Mouse (Mus musculus): ENCODE data around the gene Slc7a1. TPM values are rescaled to one million over a fixed set of nuclear protein-coding genes. Genes with fewer than 3 reads are reported as not detected.

Gene Slc7a1
- polyA plus RNA-seq, 1 experiment from 2014 or later: 30.0 TPM

DNA sequence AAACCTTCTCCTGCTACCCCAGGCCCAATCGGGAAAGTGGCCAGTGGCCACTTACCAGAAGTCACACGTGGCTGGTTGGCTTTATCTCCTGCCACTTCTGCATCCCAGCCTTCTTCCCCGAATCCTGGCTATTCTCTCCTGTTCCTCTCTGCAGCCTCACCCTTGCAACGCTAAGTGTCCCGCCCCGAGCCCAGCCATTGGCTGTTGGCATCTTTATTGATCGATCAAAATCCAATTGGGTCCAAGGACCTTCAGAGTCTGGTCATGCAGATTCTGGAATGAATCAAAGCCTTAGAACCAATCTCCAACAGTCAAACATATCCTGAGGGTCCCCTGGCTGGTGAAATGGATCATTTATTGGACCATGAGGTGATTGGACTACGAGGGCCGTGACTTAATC is 18.7 kb upstream of the Slc7a1 start:
- Histone ChIP-seq H3K4me3 (ENCODE audit: low read depth, low read length) (no peak overlapping the region), H3K36me3 (ENCODE audit: control insufficient read depth, insufficient read depth, low read length) (no peaks in the 10 kb centered on the region), H3K9ac (ENCODE audit: low read length) (no peak overlapping the region), H3K27me3 (replicated peaks; ENCODE audit: control insufficient read depth, insufficient read depth, low read length) (no peaks in the 10 kb centered on the region), H3K4me2 (ENCODE audit: low read length) (no peak overlapping the region), H3K27ac (ENCODE audit: low read depth, low read length) (no peak overlapping the region), H3K9me3 (replicated peaks; ENCODE audit: control insufficient read depth, low read length) (no peaks in the 10 kb centered on the region; the same call in 1 of the 2 replicates), H3K4me1 (ENCODE audit: control insufficient read depth, insufficient read depth, low read length) (no peaks in the 10 kb centered on the region)
- 96% methylated on average over 9 of the region's 9 CpGs for WGBS
- no peak for DNase-seq (ENCODE audit: low spot score)
- ATAC-seq: no peak

DNA sequence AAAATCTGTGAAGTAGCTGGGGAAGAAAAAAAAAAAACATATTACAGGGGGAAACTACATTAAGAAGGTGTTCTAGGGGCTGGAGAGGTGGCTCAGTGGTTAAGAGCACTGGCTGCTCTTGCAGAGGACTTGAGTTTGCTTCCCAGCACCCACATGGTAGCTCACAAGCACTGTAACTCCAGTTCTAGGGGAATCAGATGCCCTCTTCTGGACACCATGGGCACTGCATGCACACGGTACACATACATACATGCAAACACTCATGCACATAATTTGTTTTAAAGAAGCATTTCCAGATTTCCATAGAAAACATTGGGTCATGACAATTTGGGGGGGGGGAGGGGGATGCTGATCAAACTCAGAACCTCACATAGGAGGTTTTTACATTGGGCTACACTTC is 18.1 kb upstream of the Slc7a1 start:
- Histone ChIP-seq H3K27me3 (replicated peaks; ENCODE audit: control insufficient read depth, insufficient read depth, low read length) (no peaks in the 10 kb centered on the region), H3K27ac (ENCODE audit: low read depth, low read length) (no peak overlapping the region), H3K4me3 (ENCODE audit: low read depth, low read length) (no peak overlapping the region), H3K9me3 (replicated peaks; ENCODE audit: control insufficient read depth, low read length) (no peaks in the 10 kb centered on the region; the same call in 1 of the 2 replicates), H3K36me3 (ENCODE audit: control insufficient read depth, insufficient read depth, low read length) (no peaks in the 10 kb centered on the region), H3K4me2 (ENCODE audit: low read length) (no peak overlapping the region), H3K9ac (ENCODE audit: low read length) (no peak overlapping the region), H3K4me1 (ENCODE audit: control insufficient read depth, insufficient read depth, low read length) (no peaks in the 10 kb centered on the region)
- WGBS: 100% methylated on average over 1 of the region's 1 CpGs
- ATAC-seq (no peak), DNase-seq (ENCODE audit: low spot score) (no peak)

DNA sequence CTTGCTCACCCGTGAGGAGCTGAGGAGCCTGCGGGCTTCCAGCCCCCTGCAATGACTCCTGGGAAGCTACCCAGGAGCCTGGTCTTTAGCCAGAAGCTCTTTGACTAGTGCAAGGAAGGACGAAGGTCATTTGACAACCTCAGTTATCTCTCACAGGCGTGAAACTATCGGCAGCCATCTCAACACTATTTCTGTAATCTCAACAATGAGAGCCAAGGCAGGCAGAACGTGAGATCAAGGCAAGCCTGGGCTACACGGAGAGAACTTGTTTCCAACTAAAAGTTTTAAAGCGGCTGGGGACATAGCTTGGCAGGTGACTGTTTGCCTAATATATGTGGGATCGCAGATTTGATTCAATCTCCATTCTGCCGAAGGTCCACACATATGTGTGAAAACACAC is 16.8 kb upstream of the Slc7a1 start:
- WGBS: 75% methylated on average over 10 of the region's 10 CpGs
- H3K4me1 ChIP-seq (ENCODE audit: control insufficient read depth, insufficient read depth, low read length): no peaks in the 10 kb centered on the region

DNA sequence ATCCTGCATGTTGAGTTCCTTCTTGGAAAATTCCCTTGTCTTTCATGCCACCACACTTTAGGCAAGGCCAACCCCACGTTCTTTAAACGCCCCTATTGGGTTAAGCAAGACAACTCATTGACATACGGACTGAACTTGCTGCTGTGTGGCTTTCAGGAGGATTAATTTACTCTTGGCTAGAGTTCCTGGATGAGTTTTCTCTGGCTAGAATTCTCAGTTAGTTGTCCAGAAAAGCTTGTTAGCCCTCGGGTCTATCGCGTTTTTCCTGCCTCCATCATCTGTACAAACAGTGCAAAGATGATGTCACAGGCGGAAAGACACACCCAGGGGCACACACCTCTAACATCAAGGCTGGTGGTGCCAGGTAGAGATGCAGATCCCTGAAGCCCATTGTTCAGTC is 14.5 kb upstream of the Slc7a1 start:
- DNase-seq (ENCODE audit: low spot score) (no peak), ATAC-seq (no peak)
- WGBS: 36% methylated on average over 7 of the region's 7 CpGs
- Histone ChIP-seq H3K27me3 (replicated peaks; ENCODE audit: control insufficient read depth, insufficient read depth, low read length) (no peaks in the 10 kb centered on the region), H3K9ac (ENCODE audit: low read length) (no peak overlapping the region), H3K4me3 (ENCODE audit: low read depth, low read length) (no peak overlapping the region), H3K9me3 (replicated peaks; ENCODE audit: control insufficient read depth, low read length) (no peaks in the 10 kb centered on the region; the same call in 1 of the 2 replicates), H3K27ac (ENCODE audit: low read depth, low read length) (no peak overlapping the region), H3K4me1 (ENCODE audit: control insufficient read depth, insufficient read depth, low read length) (no peaks in the 10 kb centered on the region), H3K36me3 (ENCODE audit: control insufficient read depth, insufficient read depth, low read length) (no peaks in the 10 kb centered on the region), H3K4me2 (ENCODE audit: low read length) (no peak overlapping the region)

More for the DNA sequence above, 16.8 kb upstream of the Slc7a1 start:
- ATAC-seq: no peak
- DNase-seq (ENCODE audit: low spot score): no peak
- H3K27ac ChIP-seq (ENCODE audit: low read depth, low read length): no peak overlapping the region
- no peaks in the 10 kb centered on the region for H3K27me3 ChIP-seq (replicated peaks; ENCODE audit: control insufficient read depth, insufficient read depth, low read length)
- H3K4me3 ChIP-seq (ENCODE audit: low read depth, low read length): no peak overlapping the region
- H3K9ac ChIP-seq (ENCODE audit: low read length): no peak overlapping the region
- no peaks in the 10 kb centered on the region for H3K36me3 ChIP-seq (ENCODE audit: control insufficient read depth, insufficient read depth, low read length)
- no peak overlapping the region for H3K4me2 ChIP-seq (ENCODE audit: low read length)
- no peaks in the 10 kb centered on the region; the same call in 1 of the 2 replicates for H3K9me3 ChIP-seq (replicated peaks; ENCODE audit: control insufficient read depth, low read length)

DNA sequence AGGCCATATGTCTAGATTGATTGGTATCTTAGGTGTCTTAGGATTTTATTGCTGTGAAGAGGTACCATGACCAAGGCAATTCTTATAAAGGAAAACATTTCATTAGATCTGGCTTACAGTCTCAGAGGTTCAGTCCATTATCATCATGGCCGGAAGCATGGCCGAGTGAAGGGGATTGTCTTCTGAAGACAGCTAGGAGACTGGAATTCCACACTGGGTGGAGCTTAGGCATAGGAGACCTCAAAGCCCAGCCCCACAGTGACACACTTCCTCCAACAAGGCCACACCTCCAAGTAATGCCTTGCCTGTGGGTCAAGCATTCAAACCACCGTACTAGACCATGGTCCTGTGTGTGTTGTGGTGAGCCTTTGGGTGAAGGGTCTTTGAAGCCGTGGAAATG is 12.8 kb upstream of the Slc7a1 start:
- H3K4me2 ChIP-seq (ENCODE audit: low read length): no peak overlapping the region

DNA sequence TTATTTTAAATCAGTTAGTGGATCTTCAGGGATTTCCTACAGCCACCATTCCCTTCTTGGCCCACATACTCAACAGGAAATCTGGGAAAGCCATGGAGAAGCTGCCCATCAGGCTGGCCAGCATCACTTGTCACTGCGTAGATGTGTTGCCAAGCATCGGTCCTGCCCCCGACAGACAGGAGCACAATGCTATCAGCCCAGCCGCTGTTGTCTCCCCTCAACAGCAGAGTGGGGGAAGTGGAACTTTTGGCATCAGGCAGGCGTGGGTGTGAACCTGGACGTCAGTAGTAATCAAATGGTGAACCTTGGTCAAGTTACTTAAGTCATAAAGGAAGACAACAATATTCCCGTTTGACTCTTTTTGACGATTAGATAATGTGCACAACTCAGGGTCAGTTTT is 9.8 kb upstream of the Slc7a1 start:
- no peak overlapping the region for H3K4me2 ChIP-seq (ENCODE audit: low read length)
- no peak for DNase-seq (ENCODE audit: low spot score)
- H3K4me3 ChIP-seq (ENCODE audit: low read depth, low read length): no peak overlapping the region
- no peaks in the 10 kb centered on the region for H3K4me1 ChIP-seq (ENCODE audit: control insufficient read depth, insufficient read depth, low read length)
- H3K9ac ChIP-seq (ENCODE audit: low read length): no peak overlapping the region
- ATAC-seq: no peak
- H3K27me3 ChIP-seq (replicated peaks; ENCODE audit: control insufficient read depth, insufficient read depth, low read length): no peaks in the 10 kb centered on the region
- H3K36me3 ChIP-seq (ENCODE audit: control insufficient read depth, insufficient read depth, low read length): no peaks in the 10 kb centered on the region
- 85% methylated on average over 8 of the region's 8 CpGs for WGBS
- no peak overlapping the region for H3K27ac ChIP-seq (ENCODE audit: low read depth, low read length)
- H3K9me3 ChIP-seq (replicated peaks; ENCODE audit: control insufficient read depth, low read length): no peaks in the 10 kb centered on the region

More for the DNA sequence above, 12.8 kb upstream of the Slc7a1 start:
- Histone ChIP-seq H3K4me3 (ENCODE audit: low read depth, low read length) (no peak overlapping the region), H3K27me3 (replicated peaks; ENCODE audit: control insufficient read depth, insufficient read depth, low read length) (no peaks in the 10 kb centered on the region), H3K27ac (ENCODE audit: low read depth, low read length) (no peak overlapping the region), H3K9me3 (replicated peaks; ENCODE audit: control insufficient read depth, low read length) (no peaks in the 10 kb centered on the region), H3K36me3 (ENCODE audit: control insufficient read depth, insufficient read depth, low read length) (no peaks in the 10 kb centered on the region), H3K4me1 (ENCODE audit: control insufficient read depth, insufficient read depth, low read length) (no peaks in the 10 kb centered on the region), H3K9ac (ENCODE audit: low read length) (no peak overlapping the region)
- WGBS: 99% methylated on average over 4 of the region's 4 CpGs
- DNase-seq (ENCODE audit: low spot score) (no peak), ATAC-seq (no peak)

DNA sequence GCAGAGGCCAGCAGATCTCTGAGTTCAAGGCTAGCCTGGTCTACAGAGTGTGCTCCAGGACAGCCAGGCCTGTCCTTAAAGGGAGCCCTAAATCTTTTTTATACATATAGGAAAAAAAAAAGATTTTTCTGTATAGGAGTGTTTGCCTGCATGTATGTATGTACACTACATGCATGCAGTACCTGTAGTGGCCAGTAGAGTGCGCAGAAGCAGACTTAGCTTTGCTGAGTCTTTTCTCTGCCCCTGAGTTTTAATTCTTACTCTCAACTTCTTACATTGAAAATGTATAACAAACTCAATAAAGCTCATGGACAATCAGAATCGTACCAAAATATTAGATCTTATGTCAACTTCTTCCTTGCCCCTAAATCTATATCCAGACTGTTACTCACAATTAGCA is 7.2 kb upstream of the Slc7a1 start:
- WGBS: 86% methylated on average over 2 of the region's 2 CpGs
- ATAC-seq: no peak
- Histone ChIP-seq H3K27me3 (replicated peaks; ENCODE audit: control insufficient read depth, insufficient read depth, low read length) (no peaks in the 10 kb centered on the region), H3K4me3 (ENCODE audit: low read depth, low read length) (no peak overlapping the region), H3K27ac (ENCODE audit: low read depth, low read length) (no peak overlapping the region), H3K4me2 (ENCODE audit: low read length) (no peak overlapping the region), H3K9ac (ENCODE audit: low read length) (no peak overlapping the region), H3K4me1 (ENCODE audit: control insufficient read depth, insufficient read depth, low read length) (no peaks in the 10 kb centered on the region), H3K36me3 (ENCODE audit: control insufficient read depth, insufficient read depth, low read length) (no peaks in the 10 kb centered on the region), H3K9me3 (replicated peaks; ENCODE audit: control insufficient read depth, low read length) (no peaks in the 10 kb centered on the region)
- no peak for DNase-seq (ENCODE audit: low spot score)

DNA sequence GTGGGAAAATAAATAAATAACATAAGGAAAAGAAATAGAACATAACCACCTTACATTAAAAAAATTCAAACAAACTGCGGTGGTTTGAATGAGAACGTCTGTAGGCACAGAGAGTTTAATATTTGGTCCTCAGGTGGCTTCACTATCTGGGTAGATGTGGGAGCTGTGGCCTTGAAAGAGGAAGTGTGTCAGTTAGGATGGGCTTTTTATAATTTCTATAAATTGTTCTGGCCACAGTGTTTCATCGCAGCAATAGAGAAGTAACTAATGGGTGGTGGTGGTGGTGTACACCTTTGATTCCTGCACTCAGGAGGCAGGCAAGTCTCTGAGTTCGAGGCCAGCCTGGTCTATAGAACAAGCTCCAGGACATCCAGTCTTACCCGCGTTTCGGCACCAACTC is 4.8 kb upstream of the Slc7a1 start:
- Histone ChIP-seq H3K9me3 (replicated peaks; ENCODE audit: control insufficient read depth, low read length) (no peaks in the 10 kb centered on the region), H3K36me3 (ENCODE audit: control insufficient read depth, insufficient read depth, low read length) (no peaks in the 10 kb centered on the region), H3K27ac (ENCODE audit: low read depth, low read length) (no peak overlapping the region), H3K4me3 (ENCODE audit: low read depth, low read length) (no peak overlapping the region), H3K27me3 (replicated peaks; ENCODE audit: control insufficient read depth, insufficient read depth, low read length) (no peaks in the 10 kb centered on the region), H3K9ac (ENCODE audit: low read length) (no peak overlapping the region), H3K4me1 (ENCODE audit: control insufficient read depth, insufficient read depth, low read length) (0 out of 2 replicates have a peak, but pooled peaks cover 2% of the 10 kb centered on the region), H3K4me2 (ENCODE audit: low read length) (no peak overlapping the region)
- DNase-seq (ENCODE audit: low spot score) (no peak), ATAC-seq (no peak)
- WGBS: 95% methylated on average over 7 of the region's 7 CpGs

DNA sequence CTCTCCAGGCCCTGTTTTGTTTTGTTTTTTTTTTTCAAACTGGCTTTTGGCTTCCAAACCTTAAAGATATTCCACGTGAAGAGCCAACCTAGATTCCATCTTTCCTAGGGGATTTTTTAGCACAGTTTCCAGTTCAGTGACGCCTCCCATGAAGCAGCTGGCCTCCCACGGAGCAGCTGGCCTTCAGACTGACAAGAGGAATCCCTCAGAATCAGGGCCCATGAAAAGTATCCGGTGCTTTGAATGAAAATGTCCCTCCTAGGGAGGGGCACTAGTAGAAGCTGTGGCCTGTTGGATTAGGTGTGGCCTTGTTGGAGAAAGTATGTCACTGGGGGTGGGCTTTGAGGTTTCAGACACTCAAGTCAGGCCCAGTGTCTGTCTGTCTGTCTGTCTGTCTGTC is 2.9 kb upstream of the Slc7a1 start:
- Histone ChIP-seq H3K4me3 (ENCODE audit: low read depth, low read length) (no peak overlapping the region), H3K27me3 (replicated peaks; ENCODE audit: control insufficient read depth, insufficient read depth, low read length) (no peaks in the 10 kb centered on the region), H3K4me1 (ENCODE audit: control insufficient read depth, insufficient read depth, low read length) (0 out of 2 replicates have a peak, but pooled peaks cover 2% of the 10 kb centered on the region), H3K36me3 (ENCODE audit: control insufficient read depth, insufficient read depth, low read length) (no peaks in the 10 kb centered on the region), H3K9me3 (replicated peaks; ENCODE audit: control insufficient read depth, low read length) (no peaks in the 10 kb centered on the region), H3K27ac (ENCODE audit: low read depth, low read length) (no peak overlapping the region), H3K9ac (ENCODE audit: low read length) (no peak overlapping the region), H3K4me2 (ENCODE audit: low read length) (no peak overlapping the region)
- WGBS: 58% methylated on average over 4 of the region's 4 CpGs
- DNase-seq (ENCODE audit: low spot score) (no peak), ATAC-seq (no peak)
